Mouse (Mus musculus): ENCODE data around the gene Apc2.
"Not testable (repeated sequence)": the region's sequence is repeated elsewhere in the genome, so short reads cannot be mapped to it uniquely, and the experiment has no call there.

Apc2 gene

GRCm38 (mm10) chr10:80344131-80344661, 48.4 kb downstream of the Apc2 start:
- DNase-seq: peak in 1 of 2 experiments; percentile 70

- no peak for DNase-seq
These were observed 49.3 kb downstream of the Apc2 start for GRCm38 (mm10) chr10:80345122-80345521.

- DNase-seq: not testable (repeated sequence)
These were observed 50.2 kb downstream of the Apc2 start for GRCm38 (mm10) chr10:80345929-80346328.

GRCm38 (mm10) chr10:80347514-80347967, 51.8 kb downstream of the Apc2 start:
- no peak for DNase-seq

GRCm38 (mm10) chr10:80348244-80348781, 52.5 kb downstream of the Apc2 start, which contains the start of gene Adamtsl5:
Gene Adamtsl5, minus strand, starts transcription at chr10:80348412.
- peak; percentile 33 to 70 for DNase-seq

GRCm38 (mm10) chr10:80348981-80349380, 53.2 kb downstream of the Apc2 start:
- DNase-seq: no peak

- peak; percentile 85 to 93 for DNase-seq
These were observed 54.5 kb downstream of the Apc2 start for GRCm38 (mm10) chr10:80350292-80350691.

GRCm38 (mm10) chr10:80351896-80352295, 56.1 kb downstream of the Apc2 start:
- DNase-seq: peak; percentile 73 to 86

- DNase-seq: peak in 1 of 2 experiments; percentile 32
These were observed 57.0 kb downstream of the Apc2 start for GRCm38 (mm10) chr10:80352727-80353126.

GRCm38 (mm10) chr10:80355431-80355830, 59.7 kb downstream of the Apc2 start:
- DNase-seq: no peak

GRCm38 (mm10) chr10:80356001-80356682, 60.4 kb downstream of the Apc2 start, which contains the start of gene Plk5:
Gene Plk5, plus strand, starts transcription at chr10:80356459.
- DNase-seq: no peak

GRCm38 (mm10) chr10:80356737-80357136, 61.0 kb downstream of the Apc2 start:
- no peak for DNase-seq

GRCm38 (mm10) chr10:80357336-80357735, 61.6 kb downstream of the Apc2 start:
- no peak for DNase-seq

GRCm38 (mm10) chr10:80357994-80358639, 62.3 kb downstream of the Apc2 start:
- DNase-seq: peak; percentile 65 to 77

GRCm38 (mm10) chr10:80363734-80364133, 68.0 kb downstream of the Apc2 start:
- no peak for DNase-seq

GRCm38 (mm10) chr10:80365736-80366135, 70.0 kb downstream of the Apc2 start:
- no peak for DNase-seq
